Mouse (Mus musculus) limb, embryonic 11.5 days (tissue): ENCODE measurements around the gene Bdkrb2. TPM values are rescaled to one million over a fixed set of nuclear protein-coding genes. Genes with fewer than 3 reads are reported as not detected.

Source experiments
- ATAC-seq: fragments of 200-750 bp; cut with Nextera tagmentation; 2 replicates; pipeline ENCODE4 v1.8.0; 2017; ENCODE audit warnings: low read depth; ENCODE audit not compliant: insufficient number of reproducible peaks, low FRiP score, low TSS enrichment
- DNase-seq: peaks from one replicate; pipeline ENCODE4 v3.0.0-alpha.2; 2015; ENCODE audit warnings: low spot score
- H3K27ac ChIP-seq: fragments of 300-500 bp; sonication (generic); replicated peaks from 2 replicates; pipeline ENCODE4 v1.5.1; 2014; ENCODE audit warnings: low read depth, mild to moderate bottlenecking, low read length
- H3K27me3 ChIP-seq: fragments of 300-500 bp; sonication (generic); 2 replicates; pipeline ENCODE4 v1.6.1; 2014; ENCODE audit warnings: mild to moderate bottlenecking, low read length, mixed read lengths; ENCODE audit not compliant: control insufficient read depth, insufficient read depth
- H3K36me3 ChIP-seq: fragments of 300-500 bp; sonication (generic); 2 replicates; pipeline ENCODE4 v1.6.1; 2014; ENCODE audit warnings: mild to moderate bottlenecking, low read length, moderate library complexity, mixed read lengths; ENCODE audit not compliant: control insufficient read depth, insufficient read depth
- H3K4me1 ChIP-seq: fragments of 300-500 bp; sonication (generic); 2 replicates; pipeline ENCODE4 v1.6.1; 2014; ENCODE audit warnings: low read length, mixed read lengths; ENCODE audit not compliant: control insufficient read depth, insufficient read depth
- H3K4me2 ChIP-seq: fragments of 300-500 bp; sonication (generic); 2 replicates; pipeline ENCODE4 v1.6.1; 2014; ENCODE audit warnings: low read depth, mild to moderate bottlenecking, moderate library complexity; ENCODE audit not compliant: severe bottlenecking
- H3K4me3 ChIP-seq: fragments of 300-500 bp; sonication (generic); 2 replicates; pipeline ENCODE4 v1.5.1; 2014; ENCODE audit warnings: low read depth, low read length
- H3K9ac ChIP-seq: fragments of 300-500 bp; sonication (generic); 2 replicates; pipeline ENCODE4 v1.6.1; 2014; ENCODE audit warnings: mild to moderate bottlenecking, low read length
- H3K9me3 ChIP-seq: fragments of 300-500 bp; sonication (generic); 2 replicates; pipeline ENCODE4 v1.6.1; 2016; ENCODE audit warnings: low read length; ENCODE audit not compliant: control insufficient read depth
- WGBS: fragments of 180-500 bp; shearing (Covaris S2); extraction: QIAGEN DNeasy Blood & Tissue Kit; methylation state at CpG from one replicate; pipeline ENCODE4 v1.1.7; 2014; 5-methylcytosine and 5-hydroxymethylcytosine counted together
- polyA plus RNA-seq: library from polyadenylated mRNA; unstranded; fragments of >200 nt; fragmentation: Nextera tagmentation; extraction: Ambion mirVana; gene quantifications from 2 replicates; pipeline ENCODE4 v1.2.1, GENCODE M21; 2014

The Bdkrb2 gene
- polyA plus RNA-seq, 1 experiment from 2014 or later: 0.28 TPM

DNA sequence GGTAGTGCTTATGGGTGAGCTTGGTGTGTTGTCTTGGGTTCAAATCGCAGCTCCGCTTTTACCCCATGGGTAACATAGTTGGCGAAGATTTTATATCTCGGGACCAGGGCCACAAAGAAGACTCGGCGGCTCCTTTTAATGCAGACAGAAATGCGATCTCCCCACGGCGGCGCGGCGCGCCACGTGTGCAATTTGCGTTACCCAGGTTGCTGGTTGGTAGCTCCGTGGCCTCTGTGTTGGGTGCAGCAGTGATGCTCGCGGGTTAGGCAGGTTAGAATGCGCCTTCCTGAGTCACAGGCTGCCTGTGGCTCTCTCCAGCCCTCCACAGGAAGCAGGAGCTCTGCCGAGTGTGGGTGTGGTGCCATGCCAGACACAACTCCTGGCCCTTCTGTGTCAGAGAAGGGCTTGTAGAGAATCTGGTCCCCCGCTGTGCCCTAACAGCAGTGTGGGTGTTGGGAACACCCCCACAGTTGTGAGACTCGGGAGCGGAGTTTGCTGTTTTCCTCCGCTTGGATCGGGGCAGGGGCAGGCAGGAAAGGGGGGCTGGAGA is 775 bp downstream of the Bdkrb2 start:
- Histone ChIP-seq H3K27me3 (peaks cover 25% of the 10 kb centered on the region), H3K27ac (no peak overlapping the region), H3K9ac (no peak overlapping the region), H3K4me2 (peak overlapping the region; percentile 51), H3K4me1 (peaks cover 13% of the 10 kb centered on the region; the same call in 1 of the 2 replicates), H3K4me3 (peak overlapping the region; percentile 30), H3K36me3 (no peaks in the 10 kb centered on the region), H3K9me3 (no peaks in the 10 kb centered on the region)
- 9% methylated on average over 25 of the region's 25 CpGs for WGBS
- ATAC-seq (no peak), DNase-seq (peak; percentile 40)

DNA sequence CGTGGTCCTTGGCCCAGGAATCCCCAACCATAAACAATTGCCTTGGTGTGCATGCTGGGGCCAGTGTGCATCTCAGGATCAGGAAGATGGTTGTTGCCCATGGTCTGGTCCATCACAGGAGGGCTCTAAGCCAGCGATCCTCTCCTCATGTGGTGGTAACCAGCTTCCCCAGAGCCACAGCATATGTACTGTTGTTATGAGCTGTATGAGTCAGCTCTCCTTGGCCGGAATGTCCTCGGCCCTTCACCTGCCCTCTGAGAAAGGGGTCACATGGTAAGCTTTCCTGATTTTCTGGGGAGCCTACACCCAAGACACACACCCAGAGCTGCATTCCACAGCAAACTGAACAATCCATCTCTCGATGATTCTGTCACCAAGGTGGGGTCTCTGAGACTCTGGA is 2.2 kb downstream of the Bdkrb2 start:
- Histone ChIP-seq H3K27ac (no peak overlapping the region), H3K9me3 (no peaks in the 10 kb centered on the region), H3K4me1 (peaks cover 13% of the 10 kb centered on the region; the same call in 1 of the 2 replicates), H3K4me3 (no peak overlapping the region), H3K27me3 (peaks cover 25% of the 10 kb centered on the region), H3K9ac (no peak overlapping the region), H3K4me2 (no peak overlapping the region), H3K36me3 (no peaks in the 10 kb centered on the region)
- ATAC-seq: no peak
- no peak for DNase-seq
- WGBS: 76% methylated on average over 5 of the region's 5 CpGs

DNA sequence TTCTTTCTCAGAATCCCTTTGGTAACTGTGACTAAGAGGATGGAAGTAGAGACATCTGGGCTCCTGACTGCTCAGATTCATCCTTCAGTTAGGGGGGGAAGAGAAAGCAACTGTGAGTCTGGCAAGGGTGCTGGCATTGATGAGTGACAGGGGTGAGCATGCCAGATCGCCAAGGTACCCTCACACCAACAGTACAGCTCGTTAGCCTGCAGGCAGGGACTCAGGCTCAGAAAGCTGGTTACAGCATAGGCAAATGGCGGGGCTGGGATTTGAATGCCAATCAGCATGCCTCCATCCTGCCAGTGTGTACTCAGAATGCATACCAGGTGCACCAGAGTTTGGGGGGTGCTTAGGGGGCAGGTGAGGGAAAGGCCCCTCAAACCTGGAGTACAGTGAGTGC is 8.8 kb downstream of the Bdkrb2 start:
- no peak overlapping the region for H3K9ac ChIP-seq
- no peaks in the 10 kb centered on the region for H3K36me3 ChIP-seq
- H3K27ac ChIP-seq: no peak overlapping the region
- no peaks in the 10 kb centered on the region for H3K9me3 ChIP-seq
- no peak for ATAC-seq
- no peak overlapping the region for H3K4me2 ChIP-seq
- no peaks in the 10 kb centered on the region for H3K4me1 ChIP-seq
- no peak overlapping the region for H3K4me3 ChIP-seq
- H3K27me3 ChIP-seq: no peaks in the 10 kb centered on the region
- DNase-seq: no peak
- WGBS: 61% methylated on average over 3 of the region's 3 CpGs

DNA sequence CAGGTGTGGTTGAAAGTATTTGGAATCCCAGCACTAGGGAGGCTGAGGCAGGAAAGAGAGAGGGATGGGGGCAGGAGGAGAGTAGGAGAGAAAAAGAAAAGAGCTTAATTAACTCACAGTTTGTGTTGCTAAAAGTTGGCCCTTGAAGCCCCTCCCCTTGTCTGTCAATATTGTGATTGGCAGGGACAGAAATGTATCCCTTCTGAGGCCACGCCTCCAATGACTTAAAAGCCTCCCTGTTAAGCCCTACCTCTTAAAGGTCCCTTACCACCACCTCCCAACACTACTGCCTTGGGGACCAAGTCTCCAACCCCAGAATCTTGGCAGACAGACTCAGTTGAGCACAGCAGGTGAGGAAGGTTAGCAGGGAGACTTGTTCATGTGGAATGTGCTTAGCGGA is 9.6 kb downstream of the Bdkrb2 start:
- Histone ChIP-seq H3K27ac (no peak overlapping the region), H3K9ac (no peak overlapping the region), H3K36me3 (no peaks in the 10 kb centered on the region), H3K4me3 (no peak overlapping the region), H3K4me2 (no peak overlapping the region), H3K27me3 (no peaks in the 10 kb centered on the region), H3K9me3 (no peaks in the 10 kb centered on the region), H3K4me1 (no peaks in the 10 kb centered on the region)
- 90% methylated on average over 2 of the region's 2 CpGs for WGBS
- ATAC-seq (no peak), DNase-seq (no peak)

DNA sequence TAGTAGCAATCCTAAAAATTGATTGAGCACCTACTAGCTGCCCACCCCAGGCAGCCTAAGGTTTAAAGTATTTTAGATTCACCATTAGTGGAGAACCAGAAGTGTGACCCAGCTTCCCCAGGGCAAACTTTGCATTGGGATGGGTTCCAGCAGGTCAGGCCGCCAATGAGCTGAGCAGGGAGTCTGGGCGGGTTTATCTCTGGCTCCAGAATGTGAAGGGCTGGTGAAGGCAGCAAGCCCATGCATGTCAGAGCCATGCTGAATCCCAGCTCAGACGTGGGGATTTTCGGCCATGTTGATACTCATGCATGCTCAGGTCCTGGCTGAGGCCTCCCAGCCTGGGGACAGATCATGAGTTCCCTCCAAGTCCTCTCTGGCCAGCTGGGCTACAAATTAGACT is 11.3 kb downstream of the Bdkrb2 start:
- no peaks in the 10 kb centered on the region for H3K4me1 ChIP-seq
- DNase-seq (no peak), ATAC-seq (no peak; the same call in 1 of the 2 replicates)
- no peak overlapping the region for H3K9ac ChIP-seq
- no peaks in the 10 kb centered on the region for H3K36me3 ChIP-seq
- WGBS: 85% methylated on average over 4 of the region's 4 CpGs
- no peaks in the 10 kb centered on the region for H3K27me3 ChIP-seq
- H3K27ac ChIP-seq: no peak overlapping the region
- no peak overlapping the region for H3K4me2 ChIP-seq
- H3K4me3 ChIP-seq: no peak overlapping the region
- no peaks in the 10 kb centered on the region for H3K9me3 ChIP-seq

DNA sequence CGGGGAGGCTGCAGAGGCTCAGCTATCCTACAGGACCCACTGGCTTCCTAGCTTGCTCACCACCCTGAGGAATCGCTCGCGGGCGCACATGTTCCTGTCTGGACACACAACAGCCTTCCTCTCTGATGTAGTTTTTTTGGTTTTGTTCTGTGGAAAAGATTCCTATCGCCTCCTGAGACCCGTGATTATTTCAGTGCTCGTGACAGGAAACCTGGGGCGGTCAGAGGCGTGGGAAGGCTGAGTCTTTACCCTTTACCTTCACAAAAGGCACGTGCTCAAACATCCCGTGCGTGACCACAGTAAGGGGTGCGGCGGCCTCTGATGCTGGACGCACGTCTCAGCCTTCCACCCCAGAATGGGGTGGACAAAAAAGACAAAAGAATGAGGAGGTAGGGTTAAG is 17.5 kb downstream of the Bdkrb2 start:
- no peak overlapping the region for H3K27ac ChIP-seq
- H3K27me3 ChIP-seq: no peaks in the 10 kb centered on the region
- H3K4me3 ChIP-seq: no peak overlapping the region
- no peak for DNase-seq
- no peaks in the 10 kb centered on the region for H3K36me3 ChIP-seq
- peaks cover 8% of the 10 kb centered on the region; the same call in 1 of the 2 replicates for H3K4me1 ChIP-seq
- H3K4me2 ChIP-seq: no peak overlapping the region
- H3K9me3 ChIP-seq: no peaks in the 10 kb centered on the region
- 84% methylated on average over 17 of the region's 17 CpGs for WGBS
- no peak for ATAC-seq
- no peak overlapping the region for H3K9ac ChIP-seq

DNA sequence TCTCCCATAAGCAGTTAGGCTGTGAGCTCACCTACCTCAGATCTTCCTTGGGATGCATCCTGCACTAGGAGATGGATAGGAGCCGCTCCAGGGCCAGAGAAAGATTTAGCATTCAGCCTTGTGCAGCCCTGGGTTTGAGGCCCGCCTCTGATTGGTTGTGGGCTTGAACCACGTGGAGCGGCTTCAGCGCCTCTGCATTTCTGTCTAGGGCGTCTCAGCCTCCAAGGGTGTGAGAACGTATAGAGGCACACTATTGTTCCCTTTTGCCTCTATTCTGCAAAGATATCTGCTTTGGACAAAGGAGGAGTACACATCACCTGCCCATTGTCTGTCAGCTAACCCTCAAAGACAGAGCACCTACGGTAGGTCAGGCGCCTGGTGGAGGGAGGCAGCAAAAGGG is 19.5 kb downstream of the Bdkrb2 start:
- no peak overlapping the region for H3K4me3 ChIP-seq
- no peaks in the 10 kb centered on the region for H3K27me3 ChIP-seq
- WGBS: 63% methylated on average over 9 of the region's 9 CpGs
- no peaks in the 10 kb centered on the region for H3K36me3 ChIP-seq
- no peak overlapping the region for H3K4me2 ChIP-seq
- no peaks in the 10 kb centered on the region; the same call in 1 of the 2 replicates for H3K9me3 ChIP-seq
- ATAC-seq (no peak), DNase-seq (no peak)
- peaks cover 8% of the 10 kb centered on the region; the same call in 1 of the 2 replicates for H3K4me1 ChIP-seq
- H3K9ac ChIP-seq: no peak overlapping the region
- no peak overlapping the region for H3K27ac ChIP-seq

DNA sequence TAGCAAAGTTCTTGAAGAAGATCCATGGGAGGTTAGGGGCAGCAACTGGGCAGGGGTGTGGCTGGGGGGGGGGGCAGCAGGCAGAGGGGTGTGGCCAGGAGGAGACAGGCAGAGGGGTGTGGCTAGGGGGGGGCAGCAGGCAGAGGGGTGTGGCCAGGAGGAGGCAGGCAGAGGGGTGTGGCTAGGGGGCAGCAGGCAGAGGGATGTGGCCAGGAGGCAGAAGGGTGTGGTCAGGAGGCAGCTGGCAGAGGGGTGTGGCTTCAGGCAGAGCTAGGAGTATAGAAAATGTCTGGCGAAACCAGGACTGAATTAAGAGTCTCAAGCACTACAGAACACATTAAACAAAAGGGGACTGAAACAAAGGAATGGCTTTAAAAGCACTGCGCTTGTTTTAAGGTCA is 20.5 kb downstream of the Bdkrb2 start:
- peak; percentile 52 for DNase-seq
- Histone ChIP-seq H3K9me3 (no peaks in the 10 kb centered on the region; the same call in 1 of the 2 replicates), H3K4me2 (no peak overlapping the region), H3K4me3 (no peak overlapping the region), H3K9ac (no peak overlapping the region), H3K27me3 (no peaks in the 10 kb centered on the region), H3K4me1 (peaks cover 8% of the 10 kb centered on the region; the same call in 1 of the 2 replicates), H3K36me3 (no peaks in the 10 kb centered on the region), H3K27ac (no peak overlapping the region)
- WGBS: 11% methylated on average over 2 of the region's 2 CpGs
- ATAC-seq: 0 out of 2 replicates have a peak, but pooled peaks have one; percentile 22

DNA sequence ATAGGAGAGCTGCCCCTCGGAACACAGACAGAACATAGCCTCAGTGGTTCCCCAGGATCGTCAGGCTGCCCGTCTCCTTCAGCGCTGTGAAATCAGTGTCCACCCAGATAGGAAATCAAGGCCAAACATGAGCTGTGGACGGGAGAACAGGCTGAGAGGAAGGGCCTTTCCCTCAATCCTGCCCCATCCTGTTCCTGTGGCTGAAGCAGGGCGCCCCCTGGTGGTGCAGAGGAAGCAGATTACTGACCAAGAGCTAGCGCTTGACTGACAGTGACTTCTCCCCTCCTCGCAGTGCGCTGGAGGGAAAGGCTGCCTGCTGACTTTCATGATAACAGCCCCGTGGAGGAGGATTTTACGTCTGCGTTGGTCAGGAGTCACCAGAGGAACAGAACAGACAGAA is 21.8 kb downstream of the Bdkrb2 start:
- WGBS: 15% methylated on average over 12 of the region's 12 CpGs
- no peak overlapping the region for H3K4me2 ChIP-seq
- H3K9ac ChIP-seq: no peak overlapping the region
- peaks cover 8% of the 10 kb centered on the region; the same call in 1 of the 2 replicates for H3K4me1 ChIP-seq
- H3K27me3 ChIP-seq: no peaks in the 10 kb centered on the region
- H3K4me3 ChIP-seq: no peak overlapping the region
- no peak for ATAC-seq
- H3K36me3 ChIP-seq: no peaks in the 10 kb centered on the region
- peak; percentile 82 for DNase-seq
- H3K27ac ChIP-seq: no peak overlapping the region
- H3K9me3 ChIP-seq: no peaks in the 10 kb centered on the region; the same call in 1 of the 2 replicates
